Mouse (Mus musculus) heart, postnatal 0 days (tissue): Measurements from ENCODE around the gene Rgs14.

Source experiments
- CTCF ChIP-seq: IDR thresholded peaks from 2 replicates; pipeline ENCODE4 v1.5.1; 2016; ENCODE audit warnings: antibody characterized with exemption, control low read depth, low read depth
- EP300 ChIP-seq: IDR thresholded peaks from 2 replicates; pipeline ENCODE4 v1.6.1; 2016; ENCODE audit warnings: antibody characterized with exemption, low read depth

GRCm38 (mm10) chr13:55420018-55420932 is 50.7 kb downstream of the Rgs14 start:
- TF ChIP-seq CTCF (no peak), EP300 (no peak)
